ENCODE assay signal across 14 mouse cellular contexts in genomic region chr15:80645006-80645797, GRCm38 (mm10). TPM values are rescaled to one million over a fixed set of nuclear protein-coding genes. Genes with fewer than 3 reads are reported as not detected.
"Had no signal": no experiment of that assay in that cellular context is flagged by ENCODE, and none has a peak within 500 bp of the region (broad histone marks: within the 10 kb centered on the region; RNA-seq: fewer than 3 reads in every experiment).

No protein-coding gene starts in this region.

- DNase-seq: kidney, adult 8-10 months; kidney, postnatal 25 days; left cerebral cortex, postnatal 4 days; liver, embryonic 13.5 days; lung, adult 18-20 months; midbrain, embryonic 14.5 days; right cerebral cortex, adult 18-20 months; right cerebral cortex, postnatal 25 days; spleen, adult 18-20 months; thymus, postnatal 4 days had no signal

- H3K9me3 ChIP-seq: limb, embryonic 13.5 days; liver, embryonic 13.5 days; neural tube, embryonic 15.5 days had no signal

- H3K27me3 ChIP-seq: limb, embryonic 13.5 days; liver, embryonic 13.5 days; neural tube, embryonic 15.5 days had no signal

- H3K4me3 ChIP-seq: layer of hippocampus, adult 2 months; limb, embryonic 13.5 days; liver, embryonic 13.5 days; myocyte; neural tube, embryonic 15.5 days had no signal

- H3K4me2 ChIP-seq: limb, embryonic 13.5 days; liver, embryonic 13.5 days; neural tube, embryonic 15.5 days had no signal

- H3K27ac ChIP-seq: layer of hippocampus, adult 2 months; limb, embryonic 13.5 days; liver, embryonic 13.5 days; neural tube, embryonic 15.5 days had no signal

- H3K9ac ChIP-seq: limb, embryonic 13.5 days; liver, embryonic 13.5 days; neural tube, embryonic 15.5 days had no signal

- H3K36me3 ChIP-seq: limb, embryonic 13.5 days; neural tube, embryonic 15.5 days had no signal

RNA-seq across cellular contexts. Expression of gene Fam83f, which starts 26.4 kb away (rescaled TPM):
- polyA plus RNA-seq: myocyte had no signal
